Mouse (Mus musculus) ES-E14 (cell line): ENCODE results near the gene Htra2.

Experiments used
- CHD2 ChIP-seq: IDR thresholded peaks from 2 replicates; pipeline ENCODE4 v1.6.1; 2014; ENCODE audit warnings: mild to moderate bottlenecking, low read depth, low read length, inconsistent platforms
- HCFC1 ChIP-seq: IDR thresholded peaks from 2 replicates; pipeline ENCODE4 v1.6.1; 2012; ENCODE audit warnings: low read length, inconsistent platforms, borderline replicate concordance; ENCODE audit not compliant: insufficient read depth
- ZC3H11A ChIP-seq: IDR thresholded peaks from 2 replicates; pipeline ENCODE4 v1.6.1; 2012; ENCODE audit warnings: low read depth, mild to moderate bottlenecking, inconsistent platforms, low read length, borderline replicate concordance

DNA sequence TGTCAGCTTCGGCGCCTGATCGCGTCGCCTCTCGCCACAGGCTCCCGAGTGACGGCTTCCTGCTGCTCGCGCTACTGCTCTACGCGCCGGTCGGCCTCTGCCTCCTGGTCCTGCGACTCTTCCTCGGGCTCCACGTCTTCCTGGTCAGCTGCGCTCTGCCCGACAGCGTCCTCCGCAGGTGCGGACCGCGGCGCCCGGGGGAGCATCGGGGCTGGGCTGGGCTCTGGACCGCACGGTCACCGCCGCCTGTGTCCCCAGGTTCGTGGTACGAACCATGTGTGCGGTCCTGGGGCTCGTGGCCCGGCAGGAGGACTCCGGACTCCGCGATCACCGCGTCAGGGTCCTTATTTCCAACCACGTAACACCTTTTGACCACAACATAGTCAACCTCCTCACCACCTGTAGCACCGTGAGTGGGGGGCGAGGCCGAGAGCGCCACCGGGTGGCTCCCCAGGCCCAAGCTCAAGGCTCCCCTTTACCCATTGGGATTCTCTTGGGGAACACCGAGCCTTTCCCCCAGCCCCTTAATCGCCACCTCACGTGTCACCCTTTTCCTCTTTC is at the start of gene Htra2:
- TF ChIP-seq HCFC1 (no peak), ZC3H11A (no peak), CHD2 (no peak)
